Mouse (Mus musculus) c-Kit-positive CD71-negative TER-119-negative erythroid progenitor cells, embryonic 14.5 days (primary cell): Measurements from ENCODE around the gene Ank.
"Not testable (repeated sequence)": the region's sequence is repeated elsewhere in the genome, so short reads cannot be mapped to it uniquely, and the experiment has no call there.

Source experiments
- DNase-seq: peaks from one replicate; pipeline ENCODE4 v3.0.0-alpha.2; 2013; ENCODE audit warnings: low read depth

Ank gene

GRCm38 (mm10) chr15:27466131-27467080 is at the start of gene Ank:
Gene Ank (plus strand): TSS chr15:27466677.
- DNase-seq = no peak

- no peak for DNase-seq
Observed at GRCm38 (mm10) chr15:27418566-27419331, 47.7 kb upstream of the Ank start.

GRCm38 (mm10) chr15:27421531-27421930 is 44.9 kb upstream of the Ank start:
- no peak for DNase-seq

GRCm38 (mm10) chr15:27427581-27427980 is 38.9 kb upstream of the Ank start:
- no peak for DNase-seq

GRCm38 (mm10) chr15:27430241-27430640 is 36.2 kb upstream of the Ank start:
- DNase-seq = no peak

GRCm38 (mm10) chr15:27432851-27433615 is 33.4 kb upstream of the Ank start:
- DNase-seq = no peak

GRCm38 (mm10) chr15:27435409-27435808 is 31.1 kb upstream of the Ank start:
- DNase-seq = no peak

GRCm38 (mm10) chr15:27436194-27436593 is 30.3 kb upstream of the Ank start:
- DNase-seq = no peak

- no peak for DNase-seq
Observed at GRCm38 (mm10) chr15:27441053-27441452, 25.4 kb upstream of the Ank start.

GRCm38 (mm10) chr15:27441529-27441928 is 24.9 kb upstream of the Ank start:
- no peak for DNase-seq

- DNase-seq = no peak
Observed at GRCm38 (mm10) chr15:27441951-27442350, 24.5 kb upstream of the Ank start.

- no peak for DNase-seq
Observed at GRCm38 (mm10) chr15:27444772-27445347, 21.6 kb upstream of the Ank start.

- DNase-seq = no peak
Observed at GRCm38 (mm10) chr15:27450689-27451088, 15.8 kb upstream of the Ank start.

GRCm38 (mm10) chr15:27451760-27452159 is 14.7 kb upstream of the Ank start:
- no peak for DNase-seq

GRCm38 (mm10) chr15:27452496-27452895 is 14.0 kb upstream of the Ank start:
- DNase-seq = no peak

- DNase-seq = no peak
Observed at GRCm38 (mm10) chr15:27457001-27457400, 9.5 kb upstream of the Ank start.

GRCm38 (mm10) chr15:27459781-27460180 is 6.7 kb upstream of the Ank start:
- not testable (repeated sequence) for DNase-seq

- DNase-seq = no peak
Observed at GRCm38 (mm10) chr15:27461336-27462245, 4.9 kb upstream of the Ank start.

GRCm38 (mm10) chr15:27463876-27464275 is 2.6 kb upstream of the Ank start:
- no peak for DNase-seq

- DNase-seq = no peak
Observed at GRCm38 (mm10) chr15:27465391-27466005, 979 bp upstream of the Ank start.
